Mouse (Mus musculus) intestine, embryonic 16.5 days (tissue): Measurements from ENCODE around the gene Pgm2. TPM values are rescaled to one million over a fixed set of nuclear protein-coding genes. Genes with fewer than 3 reads are reported as not detected.

ENCODE experiments used
- ATAC-seq: fragments of 200-750 bp; cut with Nextera tagmentation; 2 replicates; pipeline ENCODE4 v1.8.0; 2017; ENCODE audit warnings: moderate TSS enrichment, moderate library complexity
- H3K27ac ChIP-seq: fragments of 300-500 bp; sonication (generic); 2 replicates; pipeline ENCODE4 v1.5.1; 2014; ENCODE audit warnings: mild to moderate bottlenecking, low read length
- H3K27me3 ChIP-seq: fragments of 300-500 bp; sonication (generic); replicated peaks from 2 replicates; pipeline ENCODE4 v1.6.1; 2014; ENCODE audit warnings: low read length, control low read depth, mixed read lengths; ENCODE audit not compliant: control insufficient read depth, insufficient read depth
- H3K36me3 ChIP-seq: fragments of 300-500 bp; sonication (generic); 2 replicates; pipeline ENCODE4 v1.6.1; 2014; ENCODE audit warnings: low read length, control low read depth; ENCODE audit not compliant: control insufficient read depth, insufficient read depth
- H3K4me1 ChIP-seq: fragments of 300-500 bp; sonication (generic); 2 replicates; pipeline ENCODE4 v1.6.1; 2014; ENCODE audit warnings: low read length, control low read depth, mixed read lengths; ENCODE audit not compliant: control insufficient read depth, insufficient read depth
- H3K4me2 ChIP-seq: fragments of 300-500 bp; sonication (generic); 2 replicates; pipeline ENCODE4 v1.6.1; 2014; ENCODE audit warnings: low read depth, low read length, control low read depth
- H3K4me3 ChIP-seq: fragments of 300-500 bp; sonication (generic); 2 replicates; pipeline ENCODE4 v1.5.1; 2014; ENCODE audit warnings: mild to moderate bottlenecking, low read length
- H3K9ac ChIP-seq: fragments of 300-500 bp; sonication (generic); 2 replicates; pipeline ENCODE4 v1.6.1; 2014; ENCODE audit warnings: low read depth, low read length
- H3K9me3 ChIP-seq: fragments of 300-500 bp; sonication (generic); 2 replicates; pipeline ENCODE4 v1.6.1; 2016; ENCODE audit warnings: low read length, control low read depth; ENCODE audit not compliant: control insufficient read depth
- WGBS: fragments of 180-500 bp; shearing (Covaris S2); extraction: QIAGEN DNeasy Blood & Tissue Kit; methylation state at CpG from one replicate; pipeline ENCODE4 v1.1.7; 2014; 5-methylcytosine and 5-hydroxymethylcytosine counted together
- polyA plus RNA-seq: library from polyadenylated mRNA; unstranded; fragments of >200 nt; fragmentation: Nextera tagmentation; extraction: Ambion mirVana; gene quantifications from 2 replicates; pipeline ENCODE4 v1.2.1, GENCODE M21; 2015

The Pgm2 gene
- polyA plus RNA-seq, 1 experiment from 2014 or later, result 38.5 TPM

- no peaks in the 10 kb centered on the region for H3K9me3 ChIP-seq
- H3K4me2 ChIP-seq, result no peak overlapping the region
- H3K4me1 ChIP-seq, result peaks cover 11% of the 10 kb centered on the region
- H3K36me3 ChIP-seq, result no peaks in the 10 kb centered on the region
- H3K27ac ChIP-seq, result no peak overlapping the region
- H3K27me3 ChIP-seq, result no peaks in the 10 kb centered on the region
- WGBS, result 73% methylated on average over 3 of the region's 3 CpGs
- H3K4me3 ChIP-seq, result no peak overlapping the region
- no peak overlapping the region for H3K9ac ChIP-seq
- no peak for ATAC-seq
Measured at GRCm38 (mm10) chr5:64161917-64162316, 69.2 kb downstream of the Pgm2 start.

DNA sequence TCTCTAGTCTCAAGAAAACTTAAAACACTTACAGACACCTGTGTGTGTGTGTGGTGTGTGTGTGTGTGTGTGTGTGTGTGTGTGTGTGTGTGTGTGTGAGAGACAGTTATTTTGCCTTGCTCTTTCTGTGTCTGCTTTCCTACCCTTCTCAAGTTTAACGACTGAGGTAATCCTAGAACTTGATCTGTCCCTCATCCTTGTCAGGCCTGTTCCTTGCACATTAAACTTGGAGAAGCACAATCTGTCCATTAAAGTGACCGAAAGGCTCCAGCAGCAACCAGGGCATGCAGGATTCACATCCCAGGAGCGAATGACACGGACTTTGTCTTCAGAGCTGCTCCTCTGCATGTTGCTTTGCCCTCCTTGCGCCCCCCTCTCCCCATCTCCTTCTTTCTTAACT is 69.8 kb downstream of the Pgm2 start:
- WGBS, result 86% methylated on average over 5 of the region's 5 CpGs
- no peak overlapping the region for H3K4me3 ChIP-seq
- H3K36me3 ChIP-seq, result no peaks in the 10 kb centered on the region
- H3K4me2 ChIP-seq, result no peak overlapping the region
- no peaks in the 10 kb centered on the region for H3K27me3 ChIP-seq
- no peak overlapping the region for H3K27ac ChIP-seq
- ATAC-seq, result no peak
- H3K9me3 ChIP-seq, result no peaks in the 10 kb centered on the region
- peaks cover 11% of the 10 kb centered on the region for H3K4me1 ChIP-seq
- no peak overlapping the region for H3K9ac ChIP-seq

DNA sequence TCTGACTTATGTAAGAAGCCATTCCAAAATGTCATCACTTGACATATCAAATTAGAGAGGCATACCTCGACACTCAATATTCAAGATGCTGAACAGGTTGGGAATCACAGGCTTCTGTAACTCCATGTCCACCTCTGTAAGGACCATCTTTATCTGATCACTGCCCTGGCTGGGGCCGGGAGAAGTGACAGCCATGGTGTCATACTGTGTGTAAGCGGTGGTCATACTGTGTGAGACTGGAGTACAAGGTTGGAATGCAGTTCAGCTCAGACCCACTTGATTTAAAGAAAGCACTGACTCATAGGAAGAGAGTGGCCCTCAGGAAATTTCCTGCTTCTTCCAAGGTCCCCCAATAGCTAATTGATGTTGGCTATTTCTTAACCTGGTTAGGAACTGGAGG is 71.7 kb downstream of the Pgm2 start:
- no peak overlapping the region for H3K27ac ChIP-seq
- no peaks in the 10 kb centered on the region for H3K9me3 ChIP-seq
- no peak overlapping the region for H3K4me2 ChIP-seq
- no peak for ATAC-seq
- no peak overlapping the region for H3K9ac ChIP-seq
- H3K4me3 ChIP-seq, result no peak overlapping the region
- H3K27me3 ChIP-seq, result no peaks in the 10 kb centered on the region
- no peaks in the 10 kb centered on the region for H3K36me3 ChIP-seq
- 95% methylated on average over 3 of the region's 3 CpGs for WGBS
- H3K4me1 ChIP-seq, result peaks cover 7% of the 10 kb centered on the region

DNA sequence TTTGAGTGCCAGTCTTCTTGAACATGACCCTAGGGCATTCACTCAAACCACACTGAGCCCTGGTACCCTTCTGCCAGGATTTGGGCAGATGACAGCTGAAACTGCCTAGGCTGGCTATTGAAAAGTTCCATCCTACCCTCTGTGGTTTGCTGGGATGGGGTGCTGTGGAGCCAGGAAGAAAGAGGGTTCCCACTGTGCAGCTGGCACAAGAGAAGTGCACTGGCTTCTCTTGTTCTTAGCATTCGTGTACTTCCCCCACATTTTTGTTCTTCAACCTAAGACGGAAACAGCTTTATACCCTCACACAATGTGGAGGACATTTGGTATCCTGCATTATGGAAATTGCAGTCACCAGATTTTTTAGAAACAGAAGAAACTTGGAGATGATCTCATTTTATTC is 73.1 kb downstream of the Pgm2 start:
- Histone ChIP-seq H3K27ac (no peak overlapping the region), H3K4me2 (no peak overlapping the region), H3K9ac (no peak overlapping the region), H3K9me3 (no peaks in the 10 kb centered on the region), H3K4me3 (no peak overlapping the region), H3K27me3 (no peaks in the 10 kb centered on the region), H3K36me3 (no peaks in the 10 kb centered on the region), H3K4me1 (peaks cover 6% of the 10 kb centered on the region)
- 64% methylated on average over 2 of the region's 2 CpGs for WGBS
- no peak for ATAC-seq

GRCm38 (mm10) chr5:64168990-64169540 is 76.3 kb downstream of the Pgm2 start:
- WGBS, result 88% methylated on average over 10 of the region's 10 CpGs
- Histone ChIP-seq H3K4me3 (no peak overlapping the region), H3K27me3 (no peaks in the 10 kb centered on the region), H3K4me2 (no peak overlapping the region), H3K4me1 (no peaks in the 10 kb centered on the region), H3K27ac (no peak overlapping the region), H3K36me3 (no peaks in the 10 kb centered on the region), H3K9ac (no peak overlapping the region), H3K9me3 (no peaks in the 10 kb centered on the region)
- no peak for ATAC-seq

DNA sequence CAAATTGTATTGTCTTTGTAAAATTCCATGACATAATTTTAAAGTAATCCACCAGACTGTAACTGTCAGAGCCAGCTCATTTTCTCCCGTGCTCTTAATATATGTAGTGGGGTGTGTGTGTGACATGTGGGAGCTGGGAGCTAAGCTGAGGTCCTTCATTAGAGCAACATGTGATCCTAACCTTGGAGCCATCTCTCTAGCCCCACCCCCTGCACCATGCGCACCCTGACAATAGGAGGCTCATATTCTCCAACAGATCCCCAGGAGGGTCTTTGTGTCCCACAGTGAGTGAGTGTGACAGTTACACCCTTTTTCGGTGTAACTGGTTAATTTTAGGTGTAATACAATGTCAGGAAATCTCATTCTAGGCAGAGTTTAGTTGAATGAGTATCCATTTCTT is 80.1 kb downstream of the Pgm2 start:
- Histone ChIP-seq H3K4me3 (no peak overlapping the region), H3K9me3 (no peaks in the 10 kb centered on the region), H3K4me1 (no peaks in the 10 kb centered on the region), H3K4me2 (no peak overlapping the region), H3K27ac (no peak overlapping the region), H3K27me3 (no peaks in the 10 kb centered on the region), H3K36me3 (no peaks in the 10 kb centered on the region), H3K9ac (no peak overlapping the region)
- ATAC-seq, result no peak
- 70% methylated on average over 3 of the region's 3 CpGs for WGBS

DNA sequence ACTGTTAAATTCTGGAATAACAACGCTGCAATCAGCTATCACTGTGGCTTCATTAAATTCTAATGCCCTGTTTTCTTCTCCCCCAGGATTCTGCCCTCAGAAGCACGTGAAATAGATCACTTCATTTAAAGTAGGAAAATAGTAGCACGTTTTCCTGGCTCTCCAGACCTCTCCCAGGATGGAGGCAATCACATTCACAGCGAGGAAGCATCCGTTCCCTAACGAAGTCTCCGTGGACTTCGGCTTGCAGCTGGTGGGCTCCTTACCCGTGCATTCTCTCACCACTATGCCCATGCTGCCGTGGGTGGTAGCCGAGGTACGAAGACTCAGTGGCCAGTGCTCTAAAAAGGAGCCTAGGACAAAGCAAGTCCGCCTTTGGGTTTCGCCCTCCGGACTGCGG is 80.6 kb downstream of the Pgm2 start:
- Histone ChIP-seq H3K36me3 (no peaks in the 10 kb centered on the region), H3K9me3 (no peaks in the 10 kb centered on the region), H3K27ac (no peak overlapping the region), H3K27me3 (no peaks in the 10 kb centered on the region), H3K9ac (no peak overlapping the region), H3K4me2 (no peak overlapping the region), H3K4me1 (no peaks in the 10 kb centered on the region), H3K4me3 (no peak overlapping the region)
- ATAC-seq, result no peak
- WGBS, result 85% methylated on average over 16 of the region's 16 CpGs

DNA sequence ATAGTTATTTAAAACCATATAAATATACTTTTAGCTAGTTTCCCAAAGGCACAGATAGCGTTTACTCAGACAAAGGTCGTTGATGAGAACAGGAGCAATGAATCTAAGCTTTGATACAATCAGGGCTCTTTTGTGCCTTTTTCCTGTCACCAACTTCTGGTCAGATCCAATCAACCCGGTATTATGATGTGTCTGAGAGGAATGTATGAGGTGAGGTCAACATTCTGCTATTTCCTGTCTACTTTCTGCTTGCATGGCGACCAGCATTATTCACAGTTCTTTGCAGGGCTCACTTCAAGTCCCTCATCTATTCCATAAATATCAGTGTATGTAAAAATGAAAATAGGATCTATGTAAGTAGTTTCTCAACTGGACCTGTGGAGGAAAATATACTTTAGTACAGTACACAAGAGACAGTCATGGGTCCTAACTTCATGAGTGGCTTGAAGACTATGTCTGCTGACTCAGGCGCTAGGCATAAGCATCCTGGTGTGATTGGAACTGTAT is 81.7 kb downstream of the Pgm2 start:
- Histone ChIP-seq H3K9ac (no peak overlapping the region), H3K4me1 (no peaks in the 10 kb centered on the region), H3K27me3 (no peaks in the 10 kb centered on the region), H3K36me3 (no peaks in the 10 kb centered on the region), H3K4me3 (no peak overlapping the region), H3K9me3 (no peaks in the 10 kb centered on the region), H3K4me2 (no peak overlapping the region), H3K27ac (no peak overlapping the region)
- no peak for ATAC-seq
- WGBS, result 66% methylated on average over 5 of the region's 5 CpGs
